Mouse (Mus musculus) C2C12 (cell line): ENCODE measurements around the gene Rnf145. TPM values are rescaled to one million over a fixed set of nuclear protein-coding genes. Genes with fewer than 3 reads are reported as not detected.
"Not testable (repeated sequence)": the region's sequence is repeated elsewhere in the genome, so short reads cannot be mapped to it uniquely, and the experiment has no call there.

ENCODE experiments used
- H3K27me3 ChIP-seq: one replicate; pipeline ENCODE4 v1.6.1; 2011; ENCODE audit not compliant: control insufficient read depth, insufficient read depth, insufficient read length
- H3K36me3 ChIP-seq: one replicate; pipeline ENCODE4 v1.6.1; 2011; ENCODE audit not compliant: control insufficient read depth, insufficient read depth
- H3K4me3 ChIP-seq: one replicate; pipeline ENCODE4 v1.5.1; 2011; ENCODE audit warnings: mild to moderate bottlenecking, control low read depth; ENCODE audit not compliant: poor library complexity, insufficient read depth, severe bottlenecking
- H3K79me2 ChIP-seq: one replicate; pipeline ENCODE4 v1.6.1; 2011; ENCODE audit not compliant: control insufficient read depth, insufficient read depth
- H3K79me3 ChIP-seq: one replicate; pipeline ENCODE4 v1.6.1; 2011; ENCODE audit warnings: low read depth, control low read depth
- H3ac ChIP-seq: one replicate; pipeline ENCODE3; 2011; ENCODE audit warnings: low read depth; ENCODE audit not compliant: control insufficient read depth, insufficient read length
- CEBPB ChIP-seq: IDR thresholded peaks from one replicate; pipeline ENCODE4 v1.6.1; 2011; ENCODE audit warnings: low read depth, mild to moderate bottlenecking, control low read depth, moderate library complexity
- CTCF ChIP-seq: IDR thresholded peaks from one replicate; pipeline ENCODE4 v1.5.1; 2011; ENCODE audit not compliant: control insufficient read depth, insufficient read depth, insufficient read length
- FOSL1 ChIP-seq: IDR thresholded peaks from one replicate; pipeline ENCODE4 v1.8.0; 2011; ENCODE audit warnings: mild to moderate bottlenecking, low read length; ENCODE audit not compliant: poor library complexity, insufficient read depth, severe bottlenecking
- MAX ChIP-seq: IDR thresholded peaks from one replicate; pipeline ENCODE4 v1.6.1; 2011; ENCODE audit warnings: mild to moderate bottlenecking, control low read depth
- MYOD1 ChIP-seq: IDR thresholded peaks from one replicate; pipeline ENCODE4 v1.6.1; 2011; ENCODE audit warnings: low read depth; ENCODE audit not compliant: control insufficient read depth, insufficient read length
- MYOG ChIP-seq: IDR thresholded peaks from one replicate; pipeline ENCODE4 v1.6.1; 2011; ENCODE audit not compliant: control insufficient read depth, insufficient read length; ENCODE audit errors: extremely low read depth
- USF1 ChIP-seq: IDR thresholded peaks from one replicate; pipeline ENCODE4 v1.6.1; 2011; ENCODE audit warnings: low read depth, mild to moderate bottlenecking, control low read depth, moderate library complexity
- polyA plus RNA-seq: library from polyadenylated mRNA; unstranded; fragments of >200 nt; fragmentation: generic; extraction: Trizol; gene quantifications from one replicate; pipeline ENCODE4 v1.2.1, GENCODE M21; 2012; ENCODE audit warnings: missing spikeins

Rnf145 gene
- polyA plus RNA-seq, 1 experiment: 68.9 TPM

GRCm38 (mm10) chr11:44562389-44563135 is 43.8 kb downstream of the Rnf145 start:
- no peak for TF ChIP-seq CTCF
- TF ChIP-seq MYOG: no peak
- no peak for TF ChIP-seq CEBPB
- no peak for TF ChIP-seq FOSL1
- no peak for TF ChIP-seq MAX
- no peak for TF ChIP-seq MYOD1
- TF ChIP-seq USF1: no peak

GRCm38 (mm10) chr11:44564245-44564864 is 45.6 kb downstream of the Rnf145 start:
- Histone ChIP-seq H3K79me3 (no peaks in the 10 kb centered on the region), H3K4me3 (no peak overlapping the region), H3K27me3 (no peaks in the 10 kb centered on the region), H3K36me3 (peaks cover 65% of the 10 kb centered on the region), H3K79me2 (no peaks in the 10 kb centered on the region), H3ac (no peak overlapping the region)
- no peak for TF ChIP-seq MAX

More at GRCm38 (mm10) chr11:44562389-44563135, 43.8 kb downstream of the Rnf145 start:
- H3K36me3 ChIP-seq: peaks cover 81% of the 10 kb centered on the region
- H3K79me3 ChIP-seq: no peaks in the 10 kb centered on the region
- H3K4me3 ChIP-seq: no peak overlapping the region
- H3K27me3 ChIP-seq: no peaks in the 10 kb centered on the region
- no peak overlapping the region for H3ac ChIP-seq
- no peaks in the 10 kb centered on the region for H3K79me2 ChIP-seq

- Histone ChIP-seq H3K79me3 (no peaks in the 10 kb centered on the region), H3K27me3 (no peaks in the 10 kb centered on the region), H3K4me3 (no peak overlapping the region), H3K79me2 (no peaks in the 10 kb centered on the region), H3ac (no peak overlapping the region), H3K36me3 (peaks cover 59% of the 10 kb centered on the region)
- no peak for TF ChIP-seq MYOG
- TF ChIP-seq MYOD1: no peak
- TF ChIP-seq CTCF: no peak
- no peak for TF ChIP-seq CEBPB
- no peak for TF ChIP-seq FOSL1
- no peak for TF ChIP-seq USF1
- no peak for TF ChIP-seq MAX
Measured at GRCm38 (mm10) chr11:44564940-44565339, 46.2 kb downstream of the Rnf145 start.

- not testable (repeated sequence) for H3K79me2 ChIP-seq, H3K27me3 ChIP-seq, H3K4me3 ChIP-seq, H3ac ChIP-seq, H3K36me3 ChIP-seq, H3K79me3 ChIP-seq
Measured at GRCm38 (mm10) chr11:44570336-44570735, 51.6 kb downstream of the Rnf145 start.

GRCm38 (mm10) chr11:44572781-44573180 is 54.0 kb downstream of the Rnf145 start:
- Histone ChIP-seq H3K79me2 (no peaks in the 10 kb centered on the region), H3K27me3 (no peaks in the 10 kb centered on the region), H3ac (no peak overlapping the region), H3K4me3 (no peak overlapping the region), H3K36me3 (no peaks in the 10 kb centered on the region), H3K79me3 (no peaks in the 10 kb centered on the region)
- no peak for TF ChIP-seq CEBPB
- TF ChIP-seq MAX: no peak
- TF ChIP-seq MYOG: no peak
- TF ChIP-seq USF1: no peak
- no peak for TF ChIP-seq FOSL1
- TF ChIP-seq CTCF: no peak
- TF ChIP-seq MYOD1: no peak

- H3ac ChIP-seq: no peak overlapping the region
- H3K79me2 ChIP-seq: no peaks in the 10 kb centered on the region
- H3K79me3 ChIP-seq: no peaks in the 10 kb centered on the region
- H3K27me3 ChIP-seq: no peaks in the 10 kb centered on the region
- no peaks in the 10 kb centered on the region for H3K36me3 ChIP-seq
- TF ChIP-seq CTCF (no peak), MYOD1 (no peak), MAX (no peak), CEBPB (no peak), FOSL1 (no peak), MYOG (no peak), USF1 (no peak)
- H3K4me3 ChIP-seq: no peak overlapping the region
Measured at GRCm38 (mm10) chr11:44573396-44573795, 54.6 kb downstream of the Rnf145 start.
